Mouse (Mus musculus) lung, postnatal 0 days (tissue): ENCODE data around the gene Lep.

Source experiments
- CTCF ChIP-seq: IDR thresholded peaks from 2 replicates; pipeline ENCODE4 v1.5.1; 2016; ENCODE audit warnings: antibody characterized with exemption, mild to moderate bottlenecking
- EP300 ChIP-seq: IDR thresholded peaks from 2 replicates; pipeline ENCODE4 v1.6.1; 2016; ENCODE audit warnings: antibody characterized with exemption, mild to moderate bottlenecking, control low read depth

GRCm38 (mm10) chr6:29023206-29023967 is 36.6 kb upstream of the Lep start:
- TF ChIP-seq CTCF: peak; percentile 73
- TF ChIP-seq EP300: no peak
